Mouse (Mus musculus) thymus, adult 18-20 months (tissue): ENCODE measurements around the gene Slc35a3.

Source experiments
- DNase-seq, 2 experiments: peaks; one replicate each; pipeline ENCODE4 v3.0.0; 2022; ENCODE audit warnings: mixed read lengths in 2 of 2

Slc35a3 gene

DNA sequence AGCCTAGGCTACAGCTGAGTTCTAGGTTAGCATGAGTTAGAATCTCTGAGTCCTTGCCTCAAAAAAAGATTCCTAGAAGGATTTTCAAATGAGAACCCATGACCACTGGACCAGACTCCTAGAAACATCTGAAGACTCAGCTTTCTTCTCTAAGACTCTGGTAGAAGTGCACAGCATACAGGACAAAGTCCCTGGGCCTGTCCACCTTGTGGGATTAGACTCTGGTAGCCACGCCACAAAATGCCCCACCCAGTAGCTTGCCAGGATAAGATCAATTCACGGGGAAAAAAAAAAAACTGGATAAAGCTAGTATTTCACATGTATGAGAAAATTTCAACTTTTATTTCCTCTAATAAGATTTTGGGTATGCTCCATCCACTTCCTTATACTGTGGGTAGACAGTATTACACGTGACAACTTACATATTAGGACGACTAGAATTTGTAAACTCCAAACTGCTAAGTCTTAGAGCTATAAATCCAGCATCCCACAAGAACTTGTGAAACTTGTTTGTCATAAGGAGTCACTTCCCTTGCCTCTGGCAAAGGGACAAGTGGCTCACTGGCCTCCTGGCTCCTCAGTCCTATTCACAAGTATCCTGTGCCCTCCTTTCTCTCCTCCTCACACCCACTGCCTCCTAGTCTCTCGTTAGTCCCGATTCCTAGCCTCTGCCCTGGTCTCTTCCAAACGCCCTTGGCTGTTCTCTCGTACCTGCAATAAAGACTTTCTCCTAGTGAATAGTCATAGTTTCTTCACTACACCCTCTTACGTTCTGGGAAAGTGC, 74.7 kb downstream of the Slc35a3 start:
- no peak for DNase-seq

- no peak for DNase-seq
Measured at GRCm38 (mm10) chr3:116635799-116636198, 76.8 kb downstream of the Slc35a3 start.

GRCm38 (mm10) chr3:116634853-116635252, 77.8 kb downstream of the Slc35a3 start:
- no peak for DNase-seq

DNA sequence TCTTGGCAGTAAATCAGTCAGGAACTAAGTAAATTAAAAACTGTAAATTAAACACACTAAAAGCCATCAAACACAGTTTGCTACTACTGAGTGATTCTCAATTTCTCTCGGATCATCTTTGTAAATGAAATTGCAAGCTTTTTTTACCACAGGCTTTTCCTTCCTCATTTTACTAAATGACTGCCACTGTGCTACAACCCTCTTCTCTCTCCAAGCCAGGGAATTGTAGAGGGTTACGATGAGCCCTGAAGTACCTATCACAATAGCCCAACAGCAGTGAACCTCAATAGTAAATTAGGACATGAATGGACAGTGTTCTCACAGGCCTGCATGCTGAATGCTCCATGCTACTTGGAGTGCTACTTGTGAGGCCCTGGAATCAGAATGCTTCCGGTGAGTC, 78.5 kb downstream of the Slc35a3 start:
- DNase-seq = no peak

DNA sequence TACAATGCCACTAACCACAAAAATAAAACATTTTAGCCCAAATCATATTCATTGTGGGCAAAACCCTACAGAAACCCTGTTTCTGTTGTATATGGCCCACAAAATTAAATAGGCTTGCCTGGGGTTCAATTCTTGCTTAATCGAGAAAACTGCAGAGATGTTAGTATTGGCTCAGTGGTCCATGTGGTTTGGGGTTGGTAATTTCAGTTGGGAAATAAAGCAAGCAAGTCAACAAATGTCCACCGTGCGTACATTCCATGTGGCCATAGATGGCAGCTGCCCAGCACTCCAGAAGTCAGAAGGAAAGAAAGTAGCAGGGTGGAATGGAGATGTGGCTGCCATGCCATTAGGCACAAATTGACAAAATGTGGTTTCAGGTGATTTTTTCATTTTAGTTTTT, 79.7 kb downstream of the Slc35a3 start:
- no peak for DNase-seq

- DNase-seq = no peak
Measured at GRCm38 (mm10) chr3:116631459-116631858, 81.2 kb downstream of the Slc35a3 start.

- DNase-seq = no peak
Measured at GRCm38 (mm10) chr3:116622641-116623040, 90.0 kb downstream of the Slc35a3 start.

DNA sequence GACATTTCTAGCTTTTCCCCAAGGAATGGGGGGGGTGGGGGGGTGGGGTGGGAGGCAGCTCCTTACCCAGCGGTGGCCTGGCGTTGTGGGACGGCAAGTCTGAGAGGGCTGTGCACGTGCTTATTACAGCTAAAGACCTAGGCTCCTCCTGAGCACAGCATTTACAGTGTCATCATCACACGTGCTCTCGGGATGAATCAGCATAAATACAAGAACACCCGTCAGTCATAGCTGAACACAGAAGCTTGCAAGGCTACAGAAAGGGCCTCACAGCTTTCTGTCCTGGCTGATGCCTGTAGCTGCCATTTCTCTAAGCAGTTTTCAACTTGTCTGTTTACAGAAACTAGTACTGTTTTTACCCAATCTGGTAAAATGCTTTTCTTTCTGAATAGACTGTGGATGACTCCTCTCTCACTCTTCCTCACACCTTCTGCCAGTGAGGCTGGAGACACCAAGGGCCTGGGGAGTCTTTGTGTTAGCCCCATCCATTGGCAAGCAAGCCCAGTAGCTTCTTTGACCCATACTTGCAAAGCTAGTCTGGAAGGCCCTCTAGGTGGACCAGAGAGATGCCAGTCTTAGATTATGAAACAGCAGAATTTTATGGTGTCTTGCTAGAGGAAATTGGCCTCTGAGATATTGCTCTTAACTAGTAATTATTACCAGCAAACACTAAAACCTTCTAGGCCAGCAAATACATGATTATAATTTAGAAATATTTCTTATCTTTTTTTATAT, 91.8 kb downstream of the Slc35a3 start:
- DNase-seq = no peak
